Mouse (Mus musculus): ENCODE data around the gene Tas2r104.

The Tas2r104 gene

GRCm38 (mm10) chr6:131685644-131686043 is at the start of gene Tas2r104:
Tas2r104 (minus strand) TSS chr6:131685744.
- ChIA-PET CTCF (no interaction called here), POLR2A (interaction anchor here in 1 of 4 experiments (0.7 kb wide), 1 partner anchor 8 kb away, joined by 5 read pairs; no protein-coding TSS in a partner anchor)

GRCm38 (mm10) chr6:131712803-131713202 is 27.3 kb upstream of the Tas2r104 start:
- ChIA-PET CTCF (no interaction called here), POLR2A (no interaction called here)

- CTCF ChIA-PET: no interaction called here
- POLR2A ChIA-PET: no interaction called here
Observed at GRCm38 (mm10) chr6:131689963-131690362, 4.4 kb upstream of the Tas2r104 start, which contains the start of gene Tas2r114. Tas2r114 (minus strand) TSS chr6:131690063.

- POLR2A ChIA-PET: no interaction called here
Observed at GRCm38 (mm10) chr6:131687395-131687794, 1.9 kb upstream of the Tas2r104 start, which contains the start of gene Tas2r105. Tas2r105 (minus strand) TSS chr6:131687495.

GRCm38 (mm10) chr6:131678786-131679185 is 6.8 kb downstream of the Tas2r104 start, which contains the start of gene Tas2r106:
Tas2r106 (minus strand) TSS chr6:131678886.
- POLR2A ChIA-PET: no interaction called here
- CTCF ChIA-PET: interaction anchor here in 1 of 4 experiments (0.6 kb wide), 1 partner anchor 54 kb away, joined by 3 read pairs; no protein-coding TSS in a partner anchor

More at GRCm38 (mm10) chr6:131687395-131687794, 1.9 kb upstream of the Tas2r104 start, which contains the start of gene Tas2r105:
- CTCF ChIA-PET: no interaction called here

- ChIA-PET CTCF (no interaction called here), POLR2A (no interaction called here)
Observed at GRCm38 (mm10) chr6:131660049-131660448, 25.5 kb downstream of the Tas2r104 start, which contains the start of gene Tas2r107. Tas2r107 (minus strand) TSS chr6:131660149.

Data from embryonic stem cell, embryonic (primary cell).